Mouse (Mus musculus) kidney, embryonic 16.5 days (tissue): ENCODE measurements around the gene Fam183b. TPM values are rescaled to one million over a fixed set of nuclear protein-coding genes. Genes with fewer than 3 reads are reported as not detected.
"Not testable (repeated sequence)": the region's sequence is repeated elsewhere in the genome, so short reads cannot be mapped to it uniquely, and the experiment has no call there.

Experiments used
- ATAC-seq: fragments of 200-750 bp; cut with Nextera tagmentation; 2 replicates; pipeline ENCODE4 v1.8.0; 2017; ENCODE audit warnings: moderate TSS enrichment; ENCODE audit not compliant: low FRiP score, low TSS enrichment
- H3K27ac ChIP-seq: fragments of 300-500 bp; sonication (generic); 2 replicates; pipeline ENCODE4 v1.5.1; 2014; ENCODE audit warnings: low read length
- H3K27me3 ChIP-seq: fragments of 300-500 bp; sonication (generic); 2 replicates; pipeline ENCODE4 v1.6.1; 2014; ENCODE audit warnings: low read length, control low read depth, mixed read lengths; ENCODE audit not compliant: insufficient read depth
- H3K36me3 ChIP-seq: fragments of 300-500 bp; sonication (generic); 2 replicates; pipeline ENCODE4 v1.6.1; 2014; ENCODE audit warnings: low read length, control low read depth, mixed read lengths; ENCODE audit not compliant: insufficient read depth
- H3K4me1 ChIP-seq: fragments of 300-500 bp; sonication (generic); 2 replicates; pipeline ENCODE4 v1.6.1; 2014; ENCODE audit warnings: low read length, control low read depth, mixed read lengths; ENCODE audit not compliant: insufficient read depth
- H3K4me2 ChIP-seq: fragments of 300-500 bp; sonication (generic); replicated peaks from 2 replicates; pipeline ENCODE4 v1.6.1; 2014; ENCODE audit warnings: low read depth, low read length
- H3K4me3 ChIP-seq: fragments of 300-500 bp; sonication (generic); 2 replicates; pipeline ENCODE4 v1.5.1; 2014; ENCODE audit warnings: mild to moderate bottlenecking, low read length
- H3K9ac ChIP-seq: fragments of 300-500 bp; sonication (generic); replicated peaks from 2 replicates; pipeline ENCODE4 v1.6.1; 2014; ENCODE audit warnings: low read length
- H3K9me3 ChIP-seq: fragments of 300-500 bp; sonication (generic); 2 replicates; pipeline ENCODE4 v1.6.1; 2016; ENCODE audit warnings: low read length, control low read depth
- WGBS: fragments of 180-500 bp; shearing (Covaris S2); extraction: QIAGEN DNeasy Blood & Tissue Kit; methylation state at CpG from one replicate; pipeline ENCODE4 v1.1.7; 2014; 5-methylcytosine and 5-hydroxymethylcytosine counted together
- polyA plus RNA-seq: library from polyadenylated mRNA; unstranded; fragments of >200 nt; fragmentation: Nextera tagmentation; extraction: Ambion mirVana; gene quantifications from 2 replicates; pipeline ENCODE4 v1.2.1, GENCODE M21; 2015

Fam183b gene
- polyA plus RNA-seq = 0.31 and 0.85 TPM in 2 replicates

DNA sequence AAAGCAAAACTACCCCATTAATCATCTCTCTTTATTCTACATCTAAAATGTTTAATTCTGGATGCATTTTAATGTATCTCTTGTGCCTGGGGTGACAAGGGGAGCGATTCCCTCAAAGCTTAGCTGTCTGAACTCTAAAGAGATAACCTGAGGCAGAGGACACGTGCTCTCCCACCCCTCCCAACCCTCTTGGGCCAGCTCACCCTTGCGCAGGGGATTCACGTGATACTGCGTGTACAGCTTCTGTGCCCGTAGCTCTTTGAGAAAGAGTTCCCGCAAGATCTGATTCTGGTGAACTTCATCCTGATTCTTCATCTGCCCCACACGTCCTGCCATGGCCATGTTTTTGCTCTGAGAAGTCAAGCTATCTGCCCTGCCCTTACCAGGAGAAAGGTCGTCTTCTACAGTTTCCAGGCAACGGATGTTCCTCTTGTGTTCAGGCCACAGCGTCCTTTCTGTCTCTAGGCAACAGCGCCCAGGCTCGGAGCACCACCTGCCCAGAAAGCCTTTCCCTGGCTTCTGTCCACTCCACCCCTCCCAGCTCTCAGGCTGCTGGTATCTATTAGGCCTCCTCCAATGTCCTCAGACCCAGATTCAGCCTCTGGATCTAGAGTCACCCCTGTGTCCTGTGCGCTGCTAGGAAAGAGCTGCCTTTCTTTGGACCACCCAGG is at the start of gene Fam183b:
Gene Fam183b, minus strand, starts transcription at position 403 of the 671 bp plus-strand sequence.
- 37% methylated on average over 14 of the region's 14 CpGs for WGBS
- peaks cover 8% of the 10 kb centered on the region; the same call in 1 of the 2 replicates for H3K4me1 ChIP-seq
- no peaks in the 10 kb centered on the region for H3K27me3 ChIP-seq
- H3K9me3 ChIP-seq = no peaks in the 10 kb centered on the region
- H3K27ac ChIP-seq = no peak within 1 kb of the TSS
- H3K4me2 ChIP-seq = no peak within 1 kb of the TSS
- no peak within 1 kb of the TSS for H3K4me3 ChIP-seq
- ATAC-seq = peak; percentile 49; the same call in 1 of the 2 replicates
- no peaks in the 10 kb centered on the region for H3K36me3 ChIP-seq
- H3K9ac ChIP-seq = no peak within 1 kb of the TSS

DNA sequence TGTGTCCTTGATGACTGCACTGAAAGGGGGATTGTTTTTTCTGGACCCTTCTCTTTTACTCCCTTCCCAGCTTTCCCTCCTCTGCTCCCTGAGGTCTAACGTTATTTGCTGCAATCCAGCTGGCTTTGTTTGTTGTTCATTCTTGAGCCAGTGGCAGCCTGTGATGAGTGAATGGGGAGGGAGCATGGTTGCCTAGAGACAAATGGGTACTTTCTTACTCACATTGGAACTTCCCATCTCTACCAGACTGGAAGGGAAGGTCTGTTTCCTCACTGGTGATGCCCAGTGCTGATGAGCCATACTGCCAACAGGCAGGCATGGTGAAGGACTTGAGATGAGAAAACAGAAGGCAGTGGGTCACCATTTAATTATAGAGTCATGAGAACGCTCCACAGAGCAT is 48.0 kb upstream of the Fam183b start:
- Histone ChIP-seq H3K4me1 (peaks cover 8% of the 10 kb centered on the region), H3K4me2 (no peak overlapping the region), H3K4me3 (no peak overlapping the region), H3K36me3 (peaks cover 15% of the 10 kb centered on the region), H3K9ac (no peak overlapping the region), H3K27me3 (no peaks in the 10 kb centered on the region), H3K9me3 (no peaks in the 10 kb centered on the region), H3K27ac (no peak overlapping the region)
- 64% methylated on average over 2 of the region's 2 CpGs for WGBS
- ATAC-seq = no peak

DNA sequence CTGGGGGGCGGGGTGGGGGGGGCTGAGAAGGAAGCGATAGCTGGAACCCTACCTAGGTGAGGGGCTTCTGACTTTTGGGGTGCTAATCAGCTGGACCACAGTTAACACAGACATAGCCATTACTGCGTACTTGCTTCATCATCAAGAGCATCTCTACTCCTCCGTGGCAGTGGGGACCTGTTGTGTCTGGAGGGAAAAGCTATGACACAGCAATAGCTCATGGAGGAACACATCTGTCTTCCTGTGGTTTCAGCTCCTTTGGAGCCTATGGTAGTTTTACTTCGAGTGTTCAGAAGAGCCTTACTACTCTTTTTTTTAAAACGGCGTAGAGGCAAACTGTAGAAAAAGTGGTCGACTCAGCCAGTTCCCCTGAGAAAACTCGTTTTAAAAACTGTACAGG is 45.9 kb upstream of the Fam183b start:
- no peak for ATAC-seq

DNA sequence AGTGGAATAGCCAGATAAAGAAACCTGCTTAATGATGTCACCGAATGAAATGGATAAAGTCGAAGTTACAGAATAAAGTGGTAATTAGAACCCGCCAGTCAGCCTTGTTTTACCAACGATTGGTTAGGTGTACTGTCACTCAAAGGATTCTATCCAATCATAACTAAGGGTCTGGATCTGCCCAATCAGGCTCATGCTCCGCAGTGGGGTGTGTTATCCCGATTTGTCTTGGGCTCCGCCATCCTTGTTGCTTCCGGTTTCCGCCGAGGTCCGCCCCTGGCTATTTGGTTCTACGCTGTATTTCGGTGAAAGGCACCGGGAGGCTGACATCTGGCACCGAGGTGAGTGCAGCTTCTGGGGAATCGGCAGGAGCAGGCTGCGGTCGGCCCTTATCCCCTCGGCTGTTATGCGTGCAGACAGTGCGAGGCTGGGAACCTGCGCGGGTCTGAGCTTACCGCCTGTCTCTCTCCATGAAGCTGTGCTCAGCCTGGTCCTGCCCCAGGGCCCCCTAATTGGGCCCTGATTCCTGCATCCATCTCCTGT is 45.2 kb upstream of the Fam183b start, which contains the start of gene Gm12258:
Gene Gm12258, plus strand, starts transcription at position 240 of the 543 bp plus-strand sequence.
- Histone ChIP-seq H3K36me3 (peaks cover 12% of the 10 kb centered on the region), H3K27ac (no peak within 1 kb of the TSS; the same call in 1 of the 2 replicates), H3K9me3 (no peaks in the 10 kb centered on the region), H3K9ac (peak within 1 kb of the TSS; percentile 91), H3K4me2 (peak within 1 kb of the TSS; percentile 83), H3K4me1 (peaks cover 8% of the 10 kb centered on the region), H3K27me3 (no peaks in the 10 kb centered on the region), H3K4me3 (peak within 1 kb of the TSS; percentile 86)
- WGBS = under 1% methylated on average over 24 of the region's 24 CpGs
- ATAC-seq = peak; percentile 100

More for the DNA sequence above, 45.9 kb upstream of the Fam183b start:
- Histone ChIP-seq H3K4me2 (peak overlapping the region; percentile 83), H3K27me3 (no peaks in the 10 kb centered on the region), H3K4me3 (peak overlapping the region; percentile 86), H3K4me1 (peaks cover 8% of the 10 kb centered on the region), H3K27ac (no peak overlapping the region), H3K9me3 (no peaks in the 10 kb centered on the region), H3K9ac (peak overlapping the region; percentile 91), H3K36me3 (peaks cover 12% of the 10 kb centered on the region)
- 40% methylated on average over 9 of the region's 9 CpGs for WGBS

DNA sequence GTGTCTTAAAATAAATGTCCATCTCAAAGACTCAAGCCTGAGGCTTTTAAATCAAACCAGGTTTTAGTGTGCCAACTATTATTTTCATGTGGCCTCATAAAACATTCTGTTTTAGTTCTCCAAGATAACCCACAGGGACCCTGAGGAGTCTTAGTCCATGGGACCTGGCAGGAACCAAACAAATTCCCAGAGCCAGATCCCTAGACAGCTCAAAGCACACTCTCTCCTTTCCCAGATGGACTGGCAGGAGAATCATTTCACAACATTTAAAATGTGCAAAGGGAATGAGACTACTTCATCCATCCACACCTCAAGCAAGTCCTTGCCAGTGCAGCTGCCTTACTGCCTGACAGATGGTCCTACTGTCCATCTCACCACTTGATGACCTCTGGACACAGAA is 37.2 kb upstream of the Fam183b start, which contains the start of gene Olfr311:
Gene Olfr311, plus strand, starts transcription at position 301 of the 400 bp plus-strand sequence.
- not testable (repeated sequence) for H3K27me3 ChIP-seq, ATAC-seq

DNA sequence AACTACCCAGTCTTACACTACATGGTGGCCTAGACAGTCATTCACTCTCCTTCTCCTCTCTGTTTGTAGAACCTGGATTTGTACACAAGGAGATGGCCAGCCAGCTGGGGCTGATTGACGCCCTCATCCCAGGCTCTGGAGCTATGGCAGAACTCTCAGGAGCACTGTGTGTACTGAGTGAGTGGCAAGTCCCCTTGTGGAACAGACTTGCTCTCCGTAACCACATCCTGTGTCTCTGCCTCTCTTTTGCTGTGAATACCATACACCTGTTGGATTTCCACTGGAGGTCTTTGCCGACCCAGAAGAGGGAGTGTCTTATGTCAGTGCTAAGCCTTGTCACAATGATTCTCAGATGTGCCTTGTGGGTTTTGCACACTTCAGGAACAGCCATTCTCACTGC is 30.8 kb upstream of the Fam183b start:
- H3K9ac ChIP-seq, H3K4me1 ChIP-seq, H3K27me3 ChIP-seq, H3K4me3 ChIP-seq, H3K4me2 ChIP-seq, ATAC-seq, H3K9me3 ChIP-seq, H3K27ac ChIP-seq, H3K36me3 ChIP-seq: not testable (repeated sequence)
- WGBS = 79% methylated on average over 3 of the region's 3 CpGs

More for the DNA sequence above, 37.2 kb upstream of the Fam183b start, which contains the start of gene Olfr311:
- not testable (repeated sequence) for H3K9me3 ChIP-seq, H3K27ac ChIP-seq, H3K36me3 ChIP-seq, H3K4me2 ChIP-seq, H3K9ac ChIP-seq, H3K4me1 ChIP-seq, H3K4me3 ChIP-seq

DNA sequence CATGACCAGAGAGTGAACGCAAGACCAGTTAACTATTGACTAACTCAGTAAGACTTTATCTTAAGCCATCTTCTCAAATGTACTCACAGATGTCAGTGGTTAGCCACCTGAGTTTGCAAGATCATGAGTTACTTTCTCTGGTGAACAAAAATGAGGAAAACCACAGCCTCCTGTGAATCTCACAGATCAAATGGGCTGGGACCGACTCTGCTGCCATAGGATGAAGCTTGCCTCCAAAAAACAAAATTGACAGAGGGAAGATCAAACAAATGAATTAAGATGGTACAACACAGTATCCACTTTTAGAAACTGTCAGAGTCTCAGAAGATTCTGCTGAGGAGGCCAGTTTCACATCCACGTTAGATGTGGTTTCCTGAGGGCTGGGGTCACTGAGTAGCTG is 28.0 kb upstream of the Fam183b start:
- Histone ChIP-seq H3K36me3 (no peaks in the 10 kb centered on the region), H3K9me3 (no peaks in the 10 kb centered on the region), H3K27ac (no peak overlapping the region), H3K4me1 (no peaks in the 10 kb centered on the region), H3K9ac (no peak overlapping the region), H3K27me3 (no peaks in the 10 kb centered on the region), H3K4me3 (no peak overlapping the region), H3K4me2 (no peak overlapping the region)
- ATAC-seq = no peak
- WGBS = 81% methylated on average over 3 of the region's 3 CpGs

DNA sequence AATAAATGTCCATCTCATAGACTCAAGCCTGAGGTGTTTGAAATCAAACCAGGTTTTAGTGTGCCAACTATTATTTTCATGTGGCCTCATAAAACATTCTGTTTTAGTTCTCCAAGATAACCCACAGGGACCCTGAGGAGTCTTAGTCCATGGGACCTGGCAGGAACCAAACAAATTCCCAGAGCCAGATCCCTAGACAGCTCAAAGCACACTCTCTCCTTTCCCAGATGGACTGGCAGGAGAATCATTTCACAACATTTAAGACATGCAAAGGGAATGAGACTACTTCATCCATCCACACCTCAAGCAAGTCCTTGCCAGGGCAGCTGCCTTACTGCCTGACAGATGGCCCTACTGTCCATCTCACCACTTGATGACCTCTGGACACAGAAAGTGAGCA is 27.2 kb upstream of the Fam183b start, which contains the start of gene Olfr312:
Gene Olfr312, plus strand, starts transcription at position 301 of the 400 bp plus-strand sequence.
- H3K9me3 ChIP-seq, ATAC-seq, H3K9ac ChIP-seq, H3K4me2 ChIP-seq, H3K4me1 ChIP-seq, H3K27ac ChIP-seq, H3K36me3 ChIP-seq, H3K4me3 ChIP-seq, H3K27me3 ChIP-seq: not testable (repeated sequence)

DNA sequence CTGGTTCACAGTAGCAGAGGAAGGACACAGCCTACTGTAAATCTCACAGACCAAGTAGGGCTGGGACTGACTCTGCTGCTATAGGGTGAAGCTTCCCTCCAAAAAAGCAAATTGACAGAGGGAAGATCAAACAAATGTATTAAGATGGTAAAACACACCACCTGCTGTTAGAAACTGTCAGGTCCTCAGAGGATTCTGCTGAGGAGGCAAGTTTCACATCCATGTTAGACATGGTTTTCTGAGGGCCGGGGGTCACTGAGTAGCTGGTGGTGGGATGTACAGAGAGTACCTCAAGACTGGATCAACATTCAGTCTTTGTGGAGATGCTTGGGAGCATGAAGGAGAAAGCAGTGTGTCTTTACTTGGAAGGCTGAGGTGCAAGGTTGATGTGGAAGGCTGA is 13.9 kb upstream of the Fam183b start:
- H3K27me3 ChIP-seq = no peaks in the 10 kb centered on the region
- H3K4me1 ChIP-seq = no peaks in the 10 kb centered on the region
- H3K4me2 ChIP-seq = no peak overlapping the region
- H3K27ac ChIP-seq = no peak overlapping the region
- whole genome bisulfite sequencing = 79% methylated on average over 1 of the region's 1 CpGs
- no peaks in the 10 kb centered on the region for H3K9me3 ChIP-seq
- no peak for ATAC-seq
- H3K36me3 ChIP-seq = no peaks in the 10 kb centered on the region
- no peak overlapping the region for H3K9ac ChIP-seq
- H3K4me3 ChIP-seq = no peak overlapping the region

DNA sequence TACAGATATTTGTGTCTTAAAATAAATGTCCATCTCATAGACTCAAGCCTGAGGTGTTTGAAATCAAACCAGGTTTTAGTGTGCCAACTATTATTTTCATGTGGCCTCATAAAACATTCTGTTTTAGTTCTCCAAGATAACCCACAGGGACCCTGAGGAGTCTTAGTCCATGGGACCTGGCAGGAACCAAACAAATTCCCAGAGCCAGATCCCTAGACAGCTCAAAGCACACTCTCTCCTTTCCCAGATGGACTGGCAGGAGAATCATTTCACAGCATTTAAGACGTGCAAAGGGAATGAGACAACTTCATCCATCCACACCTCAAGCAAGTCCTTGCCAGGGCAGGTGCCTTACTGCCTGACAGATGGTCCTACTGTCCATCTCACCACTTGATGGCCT is 12.9 kb upstream of the Fam183b start, which contains the start of gene Olfr313:
Gene Olfr313, plus strand, starts transcription at position 301 of the 400 bp plus-strand sequence.
- not testable (repeated sequence) for H3K4me2 ChIP-seq, H3K9me3 ChIP-seq, H3K27me3 ChIP-seq, H3K9ac ChIP-seq, H3K4me3 ChIP-seq, H3K36me3 ChIP-seq, H3K27ac ChIP-seq, ATAC-seq, H3K4me1 ChIP-seq
- 64% methylated on average over 1 of the region's 1 CpGs for WGBS
